Mouse (Mus musculus): ENCODE measurements around the gene Sorcs2. TPM values are rescaled to one million over a fixed set of nuclear protein-coding genes. Genes with fewer than 3 reads are reported as not detected.

The Sorcs2 gene
- 13.3 and 19.3 TPM in 2 replicates for polyA plus RNA-seq (2012; rRNA removed)

GRCm38 (mm10) chr5:36397837-36398282 is at the start of gene Sorcs2:
Gene Sorcs2, minus strand, starts transcription at chr5:36398139.

GRCm38 (mm10) chr5:36203916-36204315 is 194.0 kb downstream of the Sorcs2 start, which contains the start of gene Psapl1:
Gene Psapl1, plus strand, starts transcription at chr5:36204021.

Other genes with a start within 250 kb of the Sorcs2 start
- gene Psapl1, start 194.1 kb downstream of the Sorcs2 start, polyA plus RNA-seq (2012; rRNA removed), result 0.05 TPM in 1 of 2 replicates, not detected in the other
- 22.6 and 23.4 TPM in 2 replicates for gene Grpel1, start 66.9 kb upstream of the Sorcs2 start, polyA plus RNA-seq (2012; rRNA removed)
- gene Tada2b, start 86.1 kb upstream of the Sorcs2 start, polyA plus RNA-seq (2012; rRNA removed), result 15.4 and 16.0 TPM in 2 replicates
- 2.7 and 2.9 TPM in 2 replicates for gene Ccdc96, start 86.4 kb upstream of the Sorcs2 start, polyA plus RNA-seq (2012; rRNA removed)
- gene Tbc1d14, start 195.1 kb upstream of the Sorcs2 start, polyA plus RNA-seq (2012; rRNA removed), result 82.3 and 95.9 TPM in 2 replicates

Measured in central nervous system, embryonic 14 days (tissue).